Mouse (Mus musculus) lung, postnatal 0 days (tissue): ENCODE results near the gene Creg1. TPM values are rescaled to one million over a fixed set of nuclear protein-coding genes. Genes with fewer than 3 reads are reported as not detected.

Source experiments
- ATAC-seq: fragments of 200-750 bp; cut with Nextera tagmentation; 2 replicates; pipeline ENCODE4 v1.8.0; 2017; ENCODE audit warnings: moderate library complexity
- DNase-seq: peaks from one replicate; pipeline ENCODE4 v3.0.0-alpha.2; 2016; ENCODE audit warnings: low spot score
- H3K27ac ChIP-seq: fragments of 300-500 bp; sonication (generic); 2 replicates; pipeline ENCODE4 v1.5.1; 2014; ENCODE audit warnings: antibody characterized with exemption, mild to moderate bottlenecking, low read length, mixed read lengths
- H3K27me3 ChIP-seq: fragments of 300-500 bp; sonication (generic); replicated peaks from 2 replicates; pipeline ENCODE4 v1.6.1; 2014; ENCODE audit warnings: low read length, mixed read lengths; ENCODE audit not compliant: insufficient read depth
- H3K36me3 ChIP-seq: fragments of 300-500 bp; sonication (generic); 2 replicates; pipeline ENCODE4 v1.6.1; 2014; ENCODE audit warnings: low read length, mixed read lengths; ENCODE audit not compliant: insufficient read depth
- H3K4me1 ChIP-seq: fragments of 300-500 bp; sonication (generic); 2 replicates; pipeline ENCODE4 v1.6.1; 2014; ENCODE audit warnings: antibody characterized with exemption, low read depth, low read length, mixed read lengths; ENCODE audit not compliant: insufficient read depth
- H3K4me2 ChIP-seq: fragments of 300-500 bp; sonication (generic); replicated peaks from 2 replicates; pipeline ENCODE4 v1.6.1; 2014; ENCODE audit warnings: low read depth, mild to moderate bottlenecking, low read length, moderate library complexity, mixed read lengths
- H3K4me3 ChIP-seq: fragments of 300-500 bp; sonication (generic); 2 replicates; pipeline ENCODE4 v1.5.1; 2014; ENCODE audit warnings: low read depth, low read length
- H3K9ac ChIP-seq: fragments of 300-500 bp; sonication (generic); replicated peaks from 2 replicates; pipeline ENCODE4 v1.6.1; 2014; ENCODE audit warnings: low read depth, mild to moderate bottlenecking
- H3K9me3 ChIP-seq: fragments of 300-500 bp; sonication (generic); 2 replicates; pipeline ENCODE4 v1.6.1; 2016; ENCODE audit warnings: low read length, mixed read lengths
- CTCF ChIP-seq: IDR thresholded peaks from 2 replicates; pipeline ENCODE4 v1.5.1; 2016; ENCODE audit warnings: antibody characterized with exemption, mild to moderate bottlenecking
- EP300 ChIP-seq: IDR thresholded peaks from 2 replicates; pipeline ENCODE4 v1.6.1; 2016; ENCODE audit warnings: antibody characterized with exemption, mild to moderate bottlenecking, control low read depth
- WGBS: fragments of 180-500 bp; shearing (Covaris S2); extraction: QIAGEN DNeasy Blood & Tissue Kit; methylation state at CpG from one replicate; pipeline ENCODE4 v1.1.7; 2014; 5-methylcytosine and 5-hydroxymethylcytosine counted together
- polyA plus RNA-seq: library from polyadenylated mRNA; unstranded; fragments of >200 nt; fragmentation: Nextera tagmentation; extraction: Ambion mirVana; gene quantifications from 2 replicates; pipeline ENCODE4 v1.2.1, GENCODE M21; 2015

Creg1 gene
- polyA plus RNA-seq, 1 experiment from 2014 or later: 148 TPM

DNA sequence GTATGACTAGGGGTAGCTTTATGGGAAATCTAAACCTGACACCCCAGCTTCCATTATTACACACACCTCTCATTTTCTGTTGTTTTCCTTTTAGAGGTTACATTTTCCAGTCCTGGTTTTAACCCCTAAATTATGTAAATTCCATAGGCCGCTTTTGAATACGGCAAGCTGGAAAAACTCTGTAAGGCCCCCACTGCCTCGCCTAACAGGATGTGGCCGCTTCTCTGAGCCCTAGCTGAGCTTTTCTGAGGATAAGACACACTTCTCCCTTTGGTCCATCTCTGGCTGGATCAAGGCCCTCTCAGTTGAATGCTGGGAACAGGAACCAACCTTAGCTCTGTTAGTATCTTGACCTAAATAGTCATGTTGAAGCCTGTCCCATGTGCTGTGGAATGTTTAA, 40.6 kb downstream of the Creg1 start:
- Histone ChIP-seq H3K36me3 (no peaks in the 10 kb centered on the region), H3K27me3 (no peaks in the 10 kb centered on the region), H3K4me2 (no peak overlapping the region), H3K4me3 (no peak overlapping the region), H3K4me1 (no peaks in the 10 kb centered on the region), H3K9me3 (no peaks in the 10 kb centered on the region), H3K9ac (no peak overlapping the region), H3K27ac (no peak overlapping the region)
- no peak for DNase-seq
- TF ChIP-seq EP300: no peak
- no peak for TF ChIP-seq CTCF
- WGBS: 89% methylated on average over 4 of the region's 4 CpGs
- no peak for ATAC-seq

DNA sequence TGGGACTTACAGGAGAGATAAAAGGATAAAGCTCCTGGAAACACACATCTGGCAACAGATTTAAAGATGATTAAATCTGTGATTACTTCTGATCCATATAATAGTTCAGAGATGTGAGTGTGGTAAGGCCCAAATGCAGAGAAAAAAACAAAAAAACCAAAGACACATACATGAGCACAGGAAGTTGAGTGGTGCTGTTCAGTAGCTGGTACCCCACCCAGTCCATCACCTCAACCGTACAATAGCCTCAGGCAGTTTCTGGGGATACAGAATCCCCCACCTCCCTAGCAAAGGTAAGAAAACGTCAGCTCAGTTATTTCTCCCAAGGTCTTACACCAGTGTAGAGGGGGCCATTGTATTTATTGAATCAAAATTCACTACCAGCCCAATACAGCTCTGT, 47.1 kb downstream of the Creg1 start:
- no peaks in the 10 kb centered on the region for H3K36me3 ChIP-seq
- no peak for DNase-seq
- H3K4me3 ChIP-seq: no peak overlapping the region
- no peak overlapping the region for H3K4me2 ChIP-seq
- ATAC-seq: no peak
- no peak overlapping the region for H3K27ac ChIP-seq
- 59% methylated on average over 2 of the region's 2 CpGs for WGBS
- H3K27me3 ChIP-seq: no peaks in the 10 kb centered on the region
- H3K4me1 ChIP-seq: no peaks in the 10 kb centered on the region
- TF ChIP-seq EP300: no peak
- no peak for TF ChIP-seq CTCF
- no peak overlapping the region for H3K9ac ChIP-seq
- no peaks in the 10 kb centered on the region for H3K9me3 ChIP-seq

DNA sequence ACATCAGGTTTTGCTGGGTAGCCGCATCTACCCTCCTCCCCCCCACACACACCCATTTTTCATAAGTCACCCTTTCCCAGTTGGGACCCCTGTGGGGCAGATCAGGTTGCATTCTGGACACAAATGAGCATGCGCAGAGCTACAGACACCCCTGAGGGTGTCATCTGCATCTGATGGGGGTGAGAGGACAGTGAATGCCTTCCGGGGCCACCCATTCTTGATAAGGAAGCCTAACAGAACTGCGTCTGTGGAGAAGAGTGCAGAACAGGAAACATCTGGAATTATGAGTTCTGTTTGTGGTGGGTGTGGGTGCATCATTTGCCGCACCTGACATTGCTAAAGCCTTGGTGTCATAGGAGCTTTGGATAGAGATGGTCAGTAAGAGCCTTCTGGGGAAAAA, 47.6 kb downstream of the Creg1 start:
- Histone ChIP-seq H3K36me3 (no peaks in the 10 kb centered on the region), H3K4me2 (no peak overlapping the region), H3K27me3 (no peaks in the 10 kb centered on the region), H3K9ac (no peak overlapping the region), H3K9me3 (no peaks in the 10 kb centered on the region), H3K27ac (no peak overlapping the region), H3K4me1 (no peaks in the 10 kb centered on the region), H3K4me3 (no peak overlapping the region)
- DNase-seq (no peak), ATAC-seq (no peak)
- WGBS: 59% methylated on average over 5 of the region's 5 CpGs
- TF ChIP-seq CTCF: no peak
- no peak for TF ChIP-seq EP300

DNA sequence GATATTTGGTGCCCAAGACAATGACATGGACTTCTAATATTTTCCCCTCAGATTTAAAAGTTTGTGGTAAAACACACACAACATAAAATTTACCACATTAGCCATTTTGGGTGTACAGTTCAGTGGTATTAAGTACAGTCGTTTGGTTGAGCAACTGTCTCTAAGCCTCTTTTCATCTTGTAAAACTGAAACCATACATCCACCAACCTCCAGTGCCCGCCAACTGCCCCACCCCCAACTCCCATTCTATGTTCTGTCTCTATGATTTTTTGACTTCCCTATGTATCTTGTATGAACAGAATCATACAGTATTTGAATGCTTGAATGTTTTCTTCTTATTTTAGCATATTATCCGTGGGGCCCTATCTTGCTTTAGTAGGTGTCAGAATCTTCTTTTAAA, 49.2 kb downstream of the Creg1 start:
- 77% methylated on average over 3 of the region's 3 CpGs for WGBS
- H3K4me1 ChIP-seq: no peaks in the 10 kb centered on the region
- H3K9me3 ChIP-seq: no peaks in the 10 kb centered on the region
- ATAC-seq (no peak), DNase-seq (no peak)
- H3K9ac ChIP-seq: no peak overlapping the region
- H3K36me3 ChIP-seq: no peaks in the 10 kb centered on the region
- no peak overlapping the region for H3K27ac ChIP-seq
- H3K4me3 ChIP-seq: no peak overlapping the region
- no peak overlapping the region for H3K4me2 ChIP-seq
- TF ChIP-seq CTCF (no peak), EP300 (no peak)
- no peaks in the 10 kb centered on the region for H3K27me3 ChIP-seq

DNA sequence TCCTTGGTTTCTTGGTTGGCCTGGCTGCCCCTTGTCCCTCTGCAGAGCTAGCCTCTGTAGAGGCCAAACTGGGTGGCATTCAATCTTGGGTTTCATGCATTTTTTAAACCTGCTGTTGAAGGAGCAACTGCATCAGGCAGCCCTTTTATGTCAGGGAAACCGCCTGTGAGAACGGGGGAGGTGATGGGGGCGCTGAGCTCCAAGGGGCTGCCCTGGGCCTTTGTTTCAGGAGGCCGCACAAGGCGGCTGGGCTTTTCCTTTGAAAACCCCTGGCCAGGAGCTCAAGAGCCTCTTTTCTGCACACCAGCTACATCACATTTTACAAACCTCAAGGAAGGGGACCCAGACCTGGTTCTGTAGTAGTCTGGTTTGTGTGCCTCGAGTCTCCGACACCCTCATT, 50.6 kb downstream of the Creg1 start:
- DNase-seq: no peak
- H3K27ac ChIP-seq: no peak overlapping the region

DNA sequence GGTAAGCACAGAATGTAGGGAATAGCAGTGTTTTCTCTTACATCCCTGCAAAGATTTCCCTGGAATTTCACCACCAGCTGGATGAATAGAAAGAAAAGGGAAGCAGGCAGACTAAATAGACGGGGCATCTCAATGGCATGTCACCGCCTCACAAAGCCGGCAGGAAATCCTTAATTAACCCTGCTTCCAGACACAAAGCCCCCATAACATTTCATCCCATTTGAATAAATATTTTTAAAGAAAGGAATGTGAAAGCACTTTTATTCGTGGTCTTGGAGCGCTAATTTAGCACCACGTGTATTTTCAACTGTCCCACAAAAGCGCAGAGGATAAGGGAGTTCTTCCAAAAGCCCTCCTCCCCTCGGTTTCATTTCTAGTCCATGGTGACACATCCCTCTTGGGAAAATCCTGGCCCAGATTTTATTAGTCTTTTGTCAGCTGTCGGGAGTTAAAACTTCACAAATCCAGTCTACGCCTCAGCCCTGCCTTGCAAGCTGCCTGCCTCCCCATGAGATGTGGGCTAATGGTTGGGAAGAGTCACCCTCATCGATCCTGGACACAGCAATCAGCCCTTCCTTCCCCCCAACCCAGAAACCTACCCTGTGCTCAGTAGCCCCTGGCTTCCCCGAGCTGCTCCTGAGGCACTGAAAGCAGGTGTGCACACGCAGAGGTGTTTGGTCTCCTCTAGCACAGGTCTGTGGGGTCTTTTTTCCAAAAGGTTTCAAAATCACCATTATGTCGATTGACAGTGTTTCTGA, 51.2 kb downstream of the Creg1 start:
- H3K27me3 ChIP-seq: no peaks in the 10 kb centered on the region
- DNase-seq: peak; percentile 16
- no peak for ATAC-seq
- H3K27ac ChIP-seq: no peak overlapping the region
- 38% methylated on average over 14 of the region's 14 CpGs for WGBS
- H3K36me3 ChIP-seq: no peaks in the 10 kb centered on the region
- H3K4me1 ChIP-seq: no peaks in the 10 kb centered on the region
- H3K9ac ChIP-seq: no peak overlapping the region
- no peaks in the 10 kb centered on the region for H3K9me3 ChIP-seq
- no peak overlapping the region for H3K4me3 ChIP-seq
- no peak overlapping the region; the same call in 1 of the 2 replicates for H3K4me2 ChIP-seq
- no peak for TF ChIP-seq EP300
- TF ChIP-seq CTCF: no peak

More for the DNA sequence above, 50.6 kb downstream of the Creg1 start:
- ATAC-seq: no peak
- Histone ChIP-seq H3K4me3 (no peak overlapping the region), H3K36me3 (no peaks in the 10 kb centered on the region), H3K9ac (no peak overlapping the region), H3K27me3 (no peaks in the 10 kb centered on the region), H3K9me3 (no peaks in the 10 kb centered on the region), H3K4me1 (no peaks in the 10 kb centered on the region), H3K4me2 (no peak overlapping the region; the same call in 1 of the 2 replicates)
- TF ChIP-seq CTCF (no peak), EP300 (no peak)
- WGBS: 38% methylated on average over 7 of the region's 7 CpGs
